Mouse (Mus musculus) urinary bladder, adult 2 months (tissue): ENCODE data around the gene Stk24. TPM values are rescaled to one million over a fixed set of nuclear protein-coding genes. Genes with fewer than 3 reads are reported as not detected.

Experiments used
- DNase-seq: peaks from one replicate; pipeline ENCODE4 v3.0.0; 2022; ENCODE audit warnings: low spot score
- polyA plus RNA-seq: library from polyadenylated mRNA; depleted of rRNA; stranded (reverse); fragments of >200 nt; gene quantifications from 2 replicates; pipeline ENCODE4 v1.2.3, GENCODE M21; 2012

Gene Stk24
- polyA plus RNA-seq, 1 experiment: 60.4 TPM

DNA sequence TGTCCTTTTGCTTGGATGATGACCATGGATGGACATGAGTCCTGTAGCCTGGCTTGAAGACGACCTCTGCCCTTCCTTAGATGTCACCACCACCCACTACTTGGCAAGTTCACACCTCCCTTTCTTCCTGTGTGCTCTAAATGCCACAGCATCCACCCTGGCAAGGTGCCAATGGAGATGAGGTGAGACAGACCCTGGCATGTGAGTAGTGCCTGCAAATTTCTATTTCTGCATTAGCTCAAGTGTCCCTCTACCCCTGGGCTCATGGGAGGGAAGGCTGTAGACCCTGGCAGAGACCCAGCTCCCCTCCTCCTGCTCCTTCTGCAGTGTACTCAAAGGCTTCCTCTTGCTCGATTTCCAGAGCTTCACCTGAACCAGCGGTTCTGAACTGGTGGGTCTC is 64.9 kb downstream of the Stk24 start:
- DNase-seq: no peak

GRCm38 (mm10) chr14:121313283-121313682 is 66.5 kb downstream of the Stk24 start:
- DNase-seq: no peak

GRCm38 (mm10) chr14:121311083-121311482 is 68.7 kb downstream of the Stk24 start:
- DNase-seq: no peak

GRCm38 (mm10) chr14:121310325-121311080 is 69.3 kb downstream of the Stk24 start:
- no peak for DNase-seq

DNA sequence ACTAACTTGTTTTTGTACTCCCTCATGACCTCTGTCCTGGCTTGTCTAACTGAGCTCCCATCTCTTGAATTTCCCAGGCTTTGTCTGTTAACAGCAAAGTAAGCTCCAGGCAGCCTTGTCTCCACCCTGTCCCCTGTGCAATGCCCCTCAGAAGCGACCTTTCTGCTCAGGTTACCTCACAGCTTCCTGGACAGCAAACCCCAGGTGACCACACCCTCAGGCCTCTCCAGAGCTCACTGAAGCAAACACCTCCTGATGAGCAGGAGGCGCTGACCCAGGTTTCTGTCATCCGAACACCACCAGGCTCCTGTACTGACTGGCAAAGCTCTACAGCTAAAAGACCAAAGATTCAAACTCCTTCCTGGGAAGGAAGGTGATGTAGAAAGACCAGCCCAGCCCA is 69.9 kb downstream of the Stk24 start:
- DNase-seq: no peak

GRCm38 (mm10) chr14:121305316-121306064 is 74.3 kb downstream of the Stk24 start:
- DNase-seq: no peak

- DNase-seq: no peak
These were observed 75.3 kb downstream of the Stk24 start for GRCm38 (mm10) chr14:121304523-121304922.

DNA sequence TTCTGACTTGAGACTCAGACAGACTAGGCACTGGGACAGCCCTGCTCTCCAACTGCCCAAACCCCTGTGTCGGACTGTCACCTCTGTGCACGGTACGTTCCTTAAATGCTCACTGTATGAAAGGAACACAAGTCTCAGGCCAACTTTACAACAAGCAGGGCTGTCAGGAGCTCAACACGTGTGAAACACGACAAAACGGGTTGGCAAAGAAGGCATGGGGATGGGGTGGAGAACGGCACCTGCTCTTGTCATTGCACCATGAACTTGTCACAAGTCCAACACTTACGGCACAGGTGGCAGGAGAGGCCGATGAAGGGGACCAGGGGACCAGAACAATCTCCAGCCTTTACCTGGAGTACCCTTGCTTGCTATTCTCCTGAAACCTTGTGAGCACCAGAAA is 80.7 kb downstream of the Stk24 start:
- DNase-seq: no peak

GRCm38 (mm10) chr14:121298537-121298936 is 81.3 kb downstream of the Stk24 start:
- DNase-seq: no peak

- DNase-seq: no peak
These were observed 82.7 kb downstream of the Stk24 start for GRCm38 (mm10) chr14:121297103-121297502.

DNA sequence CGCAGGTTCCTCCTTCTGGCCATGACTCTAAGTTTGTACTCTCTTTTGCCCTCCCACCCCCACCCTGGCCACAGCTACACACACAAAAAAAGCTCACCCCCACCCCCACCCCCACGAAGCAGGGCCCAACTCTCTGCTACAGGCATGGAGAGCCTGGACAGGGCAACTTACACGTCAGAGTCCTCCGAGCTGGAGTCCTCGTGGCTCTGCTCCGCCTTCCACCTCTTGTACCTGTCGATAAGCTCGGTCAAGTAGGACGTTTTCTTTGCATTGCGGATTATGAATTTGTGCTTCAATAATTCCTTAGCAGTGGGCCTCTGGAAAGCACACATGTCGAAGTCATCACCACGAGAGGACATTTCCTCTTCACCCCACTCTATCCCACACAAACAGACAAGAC is 85.3 kb downstream of the Stk24 start:
- no peak for DNase-seq

DNA sequence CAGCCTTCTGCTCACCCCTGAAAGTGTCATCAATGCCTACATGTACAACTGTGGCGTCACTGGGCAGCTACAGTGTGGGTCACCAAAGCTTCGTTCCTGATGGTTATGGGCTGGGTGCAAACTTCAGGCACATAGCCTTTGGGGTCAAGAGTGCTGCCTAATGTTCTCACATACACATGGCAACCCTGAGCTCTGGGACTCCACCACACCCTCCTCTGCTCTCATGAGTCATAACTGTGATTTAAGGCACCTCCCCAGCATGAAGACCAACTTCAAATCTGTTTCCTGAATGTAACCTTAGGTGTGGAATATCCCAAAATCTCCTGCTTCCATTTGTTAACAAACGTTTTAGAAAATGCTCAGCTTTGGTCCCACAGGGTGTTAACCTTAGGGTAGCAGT is 87.4 kb downstream of the Stk24 start:
- DNase-seq: no peak

GRCm38 (mm10) chr14:121291881-121292280 is 87.9 kb downstream of the Stk24 start:
- no peak for DNase-seq

DNA sequence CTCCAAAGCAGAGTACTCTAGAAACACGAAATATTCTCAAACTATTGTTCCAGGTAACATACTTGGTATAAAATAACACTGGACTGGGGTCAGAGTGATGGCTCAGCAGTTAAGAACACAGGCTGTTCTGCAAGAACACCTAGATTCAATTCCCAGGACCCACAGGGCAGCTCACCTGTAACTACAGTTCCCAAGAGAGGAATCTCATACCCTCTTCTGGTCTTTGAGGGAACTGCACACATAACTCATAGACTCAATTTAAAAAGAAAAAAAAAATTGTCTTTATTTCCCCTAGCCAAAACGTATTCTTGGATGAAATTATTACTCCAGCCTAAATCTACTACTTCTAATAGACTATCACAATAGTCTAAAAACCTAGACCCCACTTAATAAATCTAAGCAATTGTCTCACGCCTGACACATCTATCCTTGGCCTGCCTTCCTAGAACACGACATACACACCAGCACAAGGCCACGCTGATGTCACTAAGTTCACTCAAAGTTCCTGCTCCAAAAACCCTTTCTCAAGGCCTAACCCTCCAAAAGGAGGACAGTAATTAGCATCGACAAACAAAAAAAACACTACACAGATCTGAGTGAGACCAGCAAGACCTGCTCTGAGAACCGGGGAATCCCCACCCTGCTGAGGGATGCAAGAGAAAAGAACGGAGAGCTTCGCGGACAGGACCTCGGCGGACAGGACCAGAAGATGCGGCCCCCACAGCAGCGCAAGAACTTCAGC is 94.3 kb downstream of the Stk24 start:
- no peak for DNase-seq

DNA sequence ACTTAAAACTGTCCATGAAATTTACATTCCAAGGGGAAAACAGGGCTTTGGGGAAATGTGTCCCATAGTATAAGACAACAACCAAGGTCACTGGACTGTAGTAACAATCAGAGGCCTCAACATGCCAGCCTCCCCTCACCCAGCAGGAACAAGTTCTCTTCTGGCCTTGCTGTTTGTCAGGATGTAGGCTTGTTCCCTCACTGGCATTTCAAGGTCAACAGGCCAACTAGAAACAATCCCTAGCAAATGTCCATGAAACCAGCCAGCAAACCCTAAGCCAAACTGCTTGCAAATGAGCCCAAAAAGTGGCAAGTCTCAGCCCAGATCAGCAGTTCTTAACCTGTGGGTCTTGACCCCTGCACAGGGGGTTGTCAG is 98.5 kb downstream of the Stk24 start:
- DNase-seq: no peak

DNA sequence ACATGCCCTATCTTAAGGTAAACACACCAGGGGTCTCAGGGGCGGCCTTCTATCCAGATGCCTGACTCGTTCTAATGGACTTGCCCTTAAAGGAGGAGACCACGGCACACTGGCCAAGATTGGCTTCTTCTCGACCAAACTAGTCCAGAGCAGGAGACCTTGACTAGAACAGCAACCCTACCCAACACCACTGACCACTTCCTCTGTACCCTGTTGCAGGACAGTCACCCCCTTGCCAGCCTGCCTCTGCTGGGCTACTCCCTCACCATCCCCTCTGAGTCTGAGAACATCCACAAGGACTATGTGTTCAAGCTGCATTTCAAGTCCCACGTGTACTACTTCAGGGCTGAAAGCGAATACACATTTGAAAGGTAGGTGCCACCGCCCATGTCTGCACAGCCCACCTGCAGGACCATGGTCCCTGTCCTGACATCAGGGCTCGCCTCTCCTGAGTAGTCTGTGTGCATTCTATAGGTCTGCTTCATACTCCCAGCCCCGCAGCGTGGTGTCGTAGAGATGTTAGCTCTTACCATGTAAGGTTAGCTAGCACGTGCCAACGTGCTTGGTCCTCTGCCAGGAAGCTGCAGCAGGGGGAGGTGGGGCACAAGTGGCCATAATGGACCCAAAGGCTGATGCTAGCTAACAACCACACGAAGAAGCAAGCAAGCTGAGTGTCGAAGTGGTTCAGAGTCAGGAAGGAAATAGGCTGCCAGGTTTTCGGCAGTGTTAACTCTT is 99.0 kb downstream of the Stk24 start:
- no peak for DNase-seq

GRCm38 (mm10) chr14:121279106-121279505 is 100.7 kb downstream of the Stk24 start:
- DNase-seq: peak; percentile 66

GRCm38 (mm10) chr14:121276016-121276415 is 103.8 kb downstream of the Stk24 start:
- DNase-seq: no peak

DNA sequence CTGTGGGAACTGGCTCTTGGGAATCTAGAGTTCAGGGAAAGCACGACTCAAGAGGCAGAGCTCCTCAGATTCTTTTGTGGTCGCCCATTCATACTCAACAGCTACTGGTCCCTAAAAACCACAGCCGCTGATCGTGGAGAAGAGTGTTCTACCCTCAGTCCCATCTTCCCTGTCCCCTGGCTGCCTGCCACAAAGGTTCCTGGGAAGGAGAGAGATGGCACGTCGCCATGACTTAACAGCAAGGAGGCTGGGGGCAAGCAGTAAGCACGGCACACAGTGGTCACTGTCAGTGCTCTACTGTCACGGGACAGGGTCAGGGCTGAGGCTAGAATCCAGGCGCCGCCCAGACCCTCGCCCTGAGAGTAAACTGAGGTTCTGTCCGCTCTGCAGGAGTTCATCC is 104.8 kb downstream of the Stk24 start:
- no peak for DNase-seq

DNA sequence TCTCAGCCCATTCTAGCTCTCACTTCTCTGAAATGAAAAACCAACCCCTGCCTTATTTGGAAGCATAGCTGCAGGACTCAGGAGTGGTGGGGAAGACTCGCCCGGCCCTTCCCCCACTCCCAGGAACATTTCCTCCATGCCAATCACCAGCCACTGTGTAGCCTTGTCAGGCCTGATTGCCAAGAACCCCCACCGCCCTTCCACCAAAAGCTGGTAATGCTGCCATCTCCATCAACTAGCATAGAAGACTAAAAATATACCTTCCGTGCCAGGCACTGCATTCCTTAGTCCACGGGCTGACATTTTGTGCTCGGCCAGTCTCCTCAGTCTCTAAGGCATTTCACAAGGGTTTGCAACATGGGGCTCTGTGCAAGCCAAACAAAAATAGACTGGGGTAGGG is 109.3 kb downstream of the Stk24 start:
- DNase-seq: no peak

DNA sequence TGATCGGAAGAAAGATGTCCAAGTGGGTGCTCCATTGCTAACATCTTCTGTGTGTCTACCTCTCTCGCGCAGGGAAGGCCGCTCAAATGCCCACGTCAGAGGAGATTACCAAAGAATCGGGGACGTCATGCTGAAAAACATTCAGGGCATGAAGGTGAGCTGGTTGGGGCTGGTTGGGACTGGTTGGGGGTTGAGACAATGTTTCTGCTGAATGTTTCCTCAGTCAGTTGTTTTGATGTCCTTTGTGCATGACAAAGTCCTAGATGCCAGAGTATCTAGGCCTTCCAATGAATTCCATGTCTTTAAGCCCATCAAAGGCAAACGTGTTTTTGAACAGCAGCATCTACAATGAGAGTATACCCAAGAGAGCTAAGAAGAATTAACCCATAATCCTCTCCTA is 112.0 kb downstream of the Stk24 start:
- no peak for DNase-seq

GRCm38 (mm10) chr14:121264453-121264852 is 115.4 kb downstream of the Stk24 start:
- no peak for DNase-seq
